Mouse (Mus musculus) mouse trophoblast stem cell (cell line): Measurements from ENCODE around the gene Alyref2.

Source experiments
- in situ Hi-C, 2 experiments: fragments of 300-500 bp; cut with MseI, MboI; formaldehyde crosslinking; loops; 2 replicates in 1 of 2; 3 replicates in 1 of 2; pipeline ENCODE4 v1.15.1; 2025

The Alyref2 gene

GRCm38 (mm10) chr1:171499856-171500255, 3.4 kb upstream of the Alyref2 start:
- in situ Hi-C loops: loop anchor here (10.0 kb wide), 1 partner anchor 65 kb away; no protein-coding TSS in a partner anchor

GRCm38 (mm10) chr1:171501016-171501610, 2.2 kb upstream of the Alyref2 start:
- in situ Hi-C loops: loop anchor here (10.0 kb wide), 1 partner anchor 64 kb away; no protein-coding TSS in a partner anchor

DNA sequence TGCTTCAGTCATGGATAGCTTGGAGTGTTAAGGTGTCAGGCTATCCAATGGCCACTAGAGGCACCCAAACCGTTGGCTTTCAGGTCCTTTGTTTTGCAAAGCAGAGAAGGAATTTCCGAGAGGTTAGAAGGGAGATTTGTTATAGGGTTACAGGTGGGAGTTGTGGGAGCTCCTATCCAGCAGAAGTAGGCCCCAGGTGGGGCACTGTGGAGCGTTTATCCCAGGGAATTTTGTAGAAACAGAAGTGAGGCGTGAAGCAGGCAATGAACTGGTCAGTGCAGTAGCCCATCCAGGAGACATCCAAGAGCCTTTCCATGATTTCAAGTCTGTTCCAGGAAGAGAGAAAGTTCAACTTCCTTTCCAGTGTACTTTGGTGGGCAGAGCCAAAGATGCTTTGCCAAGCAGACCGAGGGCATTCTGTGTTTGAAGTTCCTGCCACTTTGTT, 1.6 kb upstream of the Alyref2 start:
- in situ Hi-C loops: loop anchor here (10.0 kb wide), 1 partner anchor 63 kb away; no protein-coding TSS in a partner anchor

DNA sequence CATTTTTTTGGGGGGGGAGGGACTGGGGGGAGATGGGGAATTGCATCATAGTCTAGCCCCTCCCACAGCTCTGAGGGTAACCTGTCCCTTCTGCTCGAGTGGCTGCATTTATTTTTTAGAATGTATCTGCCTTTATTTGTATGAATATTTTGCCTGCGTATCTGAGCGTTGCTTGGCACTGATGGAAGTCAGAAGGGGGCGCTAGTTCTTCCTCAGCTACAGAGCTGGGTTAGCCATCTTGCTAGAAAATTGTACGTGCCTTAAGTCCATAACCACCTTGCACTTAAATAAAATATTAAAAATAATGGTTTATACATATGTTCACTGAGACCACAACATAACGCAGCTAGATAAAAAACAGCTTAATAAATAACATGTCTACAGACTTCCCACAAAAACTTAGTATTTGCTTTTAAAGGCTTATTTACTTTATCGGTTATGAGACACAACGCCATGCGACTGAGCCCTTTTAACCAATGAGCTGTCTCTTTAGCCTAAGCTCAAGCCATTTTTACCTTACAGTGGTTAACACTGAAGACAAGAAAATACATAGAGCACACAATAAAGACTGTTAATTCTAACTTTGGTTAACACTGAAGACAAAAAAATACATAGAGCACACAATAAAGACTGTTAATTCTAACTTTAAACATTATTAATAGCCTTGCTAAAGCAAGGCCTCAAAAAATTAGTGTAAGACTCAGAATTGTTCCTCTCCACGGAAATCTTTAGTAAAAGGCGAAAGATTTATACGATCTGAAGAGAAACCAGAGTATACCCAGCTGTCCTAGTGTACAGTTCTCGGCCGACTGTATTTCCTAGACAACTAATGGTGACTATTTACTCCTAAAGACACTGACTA, 659 bp upstream of the Alyref2 start:
- in situ Hi-C loops: loop anchor here (10.0 kb wide), 1 partner anchor 62 kb away; no protein-coding TSS in a partner anchor

DNA sequence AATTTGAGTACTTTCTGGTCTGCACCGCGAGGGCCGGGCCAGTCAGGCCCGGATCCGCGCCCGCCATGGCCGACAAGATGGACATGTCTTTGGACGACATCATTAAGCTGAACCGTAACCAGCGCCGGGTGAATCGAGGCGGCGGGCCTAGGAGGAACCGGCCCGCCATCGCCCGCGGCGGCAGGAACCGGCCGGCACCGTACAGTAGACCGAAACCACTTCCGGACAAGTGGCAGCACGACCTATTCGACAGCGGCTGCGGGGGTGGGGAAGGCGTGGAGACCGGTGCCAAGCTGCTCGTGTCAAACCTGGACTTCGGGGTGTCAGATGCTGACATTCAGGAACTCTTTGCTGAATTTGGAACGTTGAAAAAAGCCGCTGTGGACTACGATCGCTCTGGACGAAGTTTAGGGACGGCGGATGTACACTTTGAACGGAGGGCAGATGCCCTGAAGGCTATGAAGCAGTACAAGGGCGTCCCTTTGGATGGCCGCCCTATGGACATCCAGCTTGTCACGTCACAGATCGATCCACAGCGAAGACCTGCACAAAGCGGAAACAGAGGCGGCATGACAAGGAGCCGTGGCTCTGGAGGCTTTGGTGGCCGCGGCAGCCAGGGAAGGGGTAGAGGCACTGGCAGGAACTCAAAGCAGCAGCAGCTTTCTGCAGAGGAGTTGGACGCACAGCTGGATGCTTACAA, 464 bp downstream of the Alyref2 start:
- in situ Hi-C loops: loop anchor here (10.0 kb wide), 1 partner anchor 61 kb away; no protein-coding TSS in a partner anchor

DNA sequence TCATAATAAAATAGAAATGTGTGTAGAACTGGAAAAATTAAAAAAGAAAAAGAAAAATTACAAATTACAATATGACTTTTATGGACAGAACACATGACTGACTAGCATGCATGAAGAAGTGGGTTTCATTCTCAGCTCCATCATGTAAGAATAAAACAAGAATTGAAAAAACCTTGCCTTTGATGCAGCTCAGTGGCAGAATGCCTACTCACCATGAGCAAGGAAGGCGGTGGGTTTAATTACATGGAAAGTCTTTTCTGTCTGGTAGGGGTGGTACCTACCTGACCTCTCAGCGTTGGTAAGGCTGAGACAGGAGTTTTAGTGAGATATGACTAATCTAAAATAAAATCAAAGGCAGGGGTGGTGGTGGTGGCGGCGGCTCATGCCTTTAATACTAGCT, 1.3 kb downstream of the Alyref2 start:
- in situ Hi-C loops: loop anchor here (10.0 kb wide), 1 partner anchor 60 kb away; no protein-coding TSS in a partner anchor

DNA sequence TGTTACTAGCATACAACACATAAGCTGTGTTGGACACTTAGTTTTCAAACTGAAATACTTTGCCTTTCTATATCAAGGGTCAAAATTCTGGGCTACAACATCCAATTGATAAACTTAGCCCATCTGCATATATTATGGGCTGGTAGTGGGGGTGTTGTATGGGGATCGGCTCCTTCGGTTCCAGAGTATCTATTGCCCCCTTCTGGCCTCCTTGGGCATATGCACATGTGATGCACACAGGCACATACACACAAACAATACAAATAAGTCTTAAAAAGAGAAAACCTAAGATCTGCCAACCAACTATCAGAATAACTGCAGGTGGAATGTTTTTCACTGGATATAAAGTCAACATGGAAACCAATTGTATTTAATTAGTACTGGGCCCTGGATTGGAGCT, 10.0 kb downstream of the Alyref2 start:
- in situ Hi-C loops: no loop called here

DNA sequence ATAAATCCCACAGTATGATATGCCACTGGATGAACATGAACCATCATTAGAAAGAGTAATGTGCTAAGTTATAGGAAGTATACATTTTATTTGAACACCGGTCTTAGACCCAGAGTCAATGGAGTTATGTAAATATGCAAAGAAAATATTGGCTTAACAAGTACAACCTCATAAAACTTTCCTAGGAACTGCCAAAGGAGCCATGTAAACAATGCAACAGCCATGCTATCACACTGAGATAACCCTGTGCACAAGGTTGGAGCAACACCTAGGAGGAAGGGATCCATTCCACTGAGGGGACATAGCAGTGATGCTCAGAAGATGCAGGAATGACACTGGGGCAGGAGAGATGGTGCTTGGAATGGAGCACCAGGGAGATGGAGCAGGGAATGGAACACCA, 10.5 kb downstream of the Alyref2 start:
- in situ Hi-C loops: no loop called here

DNA sequence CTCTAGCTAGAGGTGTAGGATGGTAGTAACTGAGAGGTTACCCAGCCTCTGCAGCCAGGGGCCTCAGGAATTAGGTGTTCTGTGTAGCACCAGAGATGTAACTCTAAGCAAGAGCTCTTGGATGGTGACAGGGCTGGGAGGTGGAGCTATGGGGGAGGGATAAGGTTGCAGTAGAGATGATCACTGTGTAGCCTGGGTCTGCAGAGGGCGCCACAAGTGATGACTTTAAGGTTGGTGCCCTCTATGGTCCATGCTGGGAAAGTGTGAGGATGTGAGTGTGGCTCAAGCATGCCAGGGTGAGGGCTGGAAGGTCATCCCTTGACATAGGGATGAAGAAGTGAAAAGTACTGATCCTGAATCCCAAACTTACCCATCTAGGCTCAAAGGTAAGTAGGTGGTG, 11.8 kb downstream of the Alyref2 start:
- in situ Hi-C loops: no loop called here

DNA sequence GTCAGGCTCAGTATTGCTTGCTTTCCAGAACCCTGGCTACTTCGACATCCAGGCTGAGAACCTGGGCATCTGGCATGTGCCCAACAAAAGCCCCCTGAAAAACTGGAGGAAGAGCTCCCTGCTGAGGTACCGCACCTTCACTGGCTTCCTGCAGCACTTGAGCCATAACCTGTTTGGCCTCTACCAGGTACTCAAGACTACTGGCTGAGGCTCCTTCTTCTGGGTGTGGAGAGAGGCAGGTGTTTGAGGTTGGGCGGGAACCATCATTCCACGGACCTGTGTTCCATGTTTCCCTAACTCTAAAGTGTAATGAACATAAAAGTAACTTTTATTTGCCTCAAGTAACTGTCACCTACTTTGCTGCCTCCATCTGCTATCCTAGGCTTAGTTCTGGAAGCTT, 12.3 kb downstream of the Alyref2 start:
- in situ Hi-C loops: no loop called here

GRCm38 (mm10) chr1:171531367-171531766, 28.1 kb downstream of the Alyref2 start:
- in situ Hi-C loops: no loop called here

GRCm38 (mm10) chr1:171532830-171533229, 29.6 kb downstream of the Alyref2 start:
- in situ Hi-C loops: no loop called here

- in situ Hi-C loops: no loop called here
Measured at GRCm38 (mm10) chr1:171534557-171534956, 31.3 kb downstream of the Alyref2 start.

GRCm38 (mm10) chr1:171535194-171535593, 31.9 kb downstream of the Alyref2 start, which contains the start of gene Itln1:
Gene Itln1, minus strand, starts transcription at chr1:171535294.
- in situ Hi-C loops: no loop called here

- in situ Hi-C loops: no loop called here
Measured at GRCm38 (mm10) chr1:171540694-171541093, 37.4 kb downstream of the Alyref2 start.

DNA sequence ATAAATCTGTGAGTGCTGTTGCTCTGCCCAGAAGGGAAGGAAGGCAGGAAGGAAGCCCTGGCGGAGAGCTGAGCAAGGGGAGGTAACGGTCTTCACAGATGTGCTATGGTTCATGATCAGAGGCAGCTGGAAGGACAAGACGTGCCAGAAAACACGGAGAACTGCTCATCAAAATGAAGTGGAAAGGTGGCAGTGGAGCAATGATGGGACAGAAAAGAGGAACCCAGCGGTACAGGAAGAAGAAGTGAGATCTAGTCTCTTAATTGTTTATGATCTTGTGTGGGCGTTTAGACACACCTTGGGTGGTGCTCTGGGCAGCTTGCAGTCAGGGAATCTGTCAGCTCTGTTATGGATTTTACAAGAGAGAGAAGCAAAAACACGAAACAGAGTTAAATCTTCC, 48.0 kb downstream of the Alyref2 start:
- in situ Hi-C loops: no loop called here

GRCm38 (mm10) chr1:171552230-171552629, 49.0 kb downstream of the Alyref2 start:
- in situ Hi-C loops: no loop called here

- in situ Hi-C loops: no loop called here
Measured at GRCm38 (mm10) chr1:171553359-171554341, 50.4 kb downstream of the Alyref2 start.
